Mouse (Mus musculus) layer of hippocampus, adult 6 months (tissue): ENCODE measurements around the gene Asb3. TPM values are rescaled to one million over a fixed set of nuclear protein-coding genes. Genes with fewer than 3 reads are reported as not detected.

Source experiments
- long read RNA-seq, 2 experiments: library from polyadenylated mRNA; unstranded; transcript quantifications; one replicate each; pipeline ENCODE4 v2.0.0; 2019 to 2020
- polyA plus RNA-seq: library from polyadenylated mRNA; unstranded; fragments of <200 nt; fragmentation: Nextera tagmentation; gene quantifications from 2 replicates; pipeline ENCODE4 v1.2.3, GENCODE M21; 2021

The Asb3 gene
- 24.2 and 24.6 TPM in 2 replicates for polyA plus RNA-seq
- long read RNA-seq, experiment 1, transcript Asb3-201 (10 exons, 3,228 nt): major isoform, 39 of 51 reads
- long read RNA-seq, experiment 1, partial matches to known transcripts: 3 of 51 reads
- long read RNA-seq, experiment 1, other reads (novel, unspliced or antisense): 9 of 51 reads
- long read RNA-seq, experiment 2, transcript Asb3-201 (10 exons, 3,228 nt): major isoform, 168 of 201 reads
- long read RNA-seq, experiment 2, partial matches to known transcripts: 4 of 201 reads
- long read RNA-seq, experiment 2, other reads (novel, unspliced or antisense): 28 of 201 reads

GRCm38 (mm10) chr11:30885171-30885871 lies at the start of gene Asb3, which contains the start of gene Gpr75:
Asb3 (plus strand) TSS chr11:30885416.
Gpr75 (plus strand) TSS chr11:30885358.

GRCm38 (mm10) chr11:30954279-30954725 lies 69.1 kb downstream of the Asb3 start, which contains the start of gene Erlec1:
Erlec1 (minus strand) TSS chr11:30954335.

GRCm38 (mm10) chr11:30985877-30986624 lies 100.8 kb downstream of the Asb3 start, which contains the start of gene Chac2:
Chac2 (minus strand) TSS chr11:30986350.

Other genes starting within 250 kb of the Asb3 start
- 79.3 and 91.7 TPM in 2 replicates for gene Acyp2, start 235.8 kb upstream of the Asb3 start, polyA plus RNA-seq
- gene Psme4, start 113.7 kb upstream of the Asb3 start, polyA plus RNA-seq: 2.0 and 2.6 TPM in 2 replicates
- gene Gpr75, start 58 bp upstream of the Asb3 start, polyA plus RNA-seq: 7.7 and 8.4 TPM in 2 replicates
- gene Erlec1, start 68.9 kb downstream of the Asb3 start, polyA plus RNA-seq: 9.4 and 14.9 TPM in 2 replicates
- 22.0 and 24.7 TPM in 2 replicates for gene Chac2, start 100.9 kb downstream of the Asb3 start, polyA plus RNA-seq